Mouse (Mus musculus): ENCODE results near the gene Fads2. TPM values are rescaled to one million over a fixed set of nuclear protein-coding genes. Genes with fewer than 3 reads are reported as not detected.

Gene Fads2
- polyA plus RNA-seq, 1 experiment from 2014 or later = 207 TPM

- Histone ChIP-seq H3K4me3 (no peak overlapping the region), H3K36me3 (peaks cover 27% of the 10 kb centered on the region), H3K4me1 (peaks cover 14% of the 10 kb centered on the region), H3K9me3 (replicated peaks) (no peaks in the 10 kb centered on the region), H3K27ac (replicated peaks) (no peak overlapping the region), H3K27me3 (ENCODE audit: low read depth, poor library complexity, severe bottlenecking) (no peaks in the 10 kb centered on the region)
- DNase-seq (ENCODE audit: low spot score) = no peak
- 76% methylated on average over 11 of the region's 11 CpGs for WGBS
These were observed 43.8 kb downstream of the Fads2 start for GRCm38 (mm10) chr19:10057486-10058351.

GRCm38 (mm10) chr19:10056686-10057085 is 44.9 kb downstream of the Fads2 start:
- no peak for DNase-seq (ENCODE audit: low spot score)
- H3K4me3 ChIP-seq = no peak overlapping the region
- peaks cover 17% of the 10 kb centered on the region for H3K36me3 ChIP-seq
- WGBS = 95% methylated on average over 3 of the region's 3 CpGs
- no peaks in the 10 kb centered on the region for H3K27me3 ChIP-seq (ENCODE audit: low read depth, poor library complexity, severe bottlenecking)
- H3K4me1 ChIP-seq = peaks cover 14% of the 10 kb centered on the region
- H3K9me3 ChIP-seq (replicated peaks) = no peaks in the 10 kb centered on the region
- H3K27ac ChIP-seq (replicated peaks) = no peak overlapping the region

GRCm38 (mm10) chr19:10055783-10056660 is 45.5 kb downstream of the Fads2 start:
- no peaks in the 10 kb centered on the region for H3K27me3 ChIP-seq (ENCODE audit: low read depth, poor library complexity, severe bottlenecking)
- no peak for DNase-seq (ENCODE audit: low spot score)
- H3K36me3 ChIP-seq = peaks cover 10% of the 10 kb centered on the region; the same call in 1 of the 2 replicates
- H3K9me3 ChIP-seq (replicated peaks) = no peaks in the 10 kb centered on the region
- peaks cover 10% of the 10 kb centered on the region for H3K4me1 ChIP-seq
- H3K27ac ChIP-seq (replicated peaks) = no peak overlapping the region; the same call in 1 of the 2 replicates
- 89% methylated on average over 22 of the region's 22 CpGs for WGBS
- no peak overlapping the region for H3K4me3 ChIP-seq

- Histone ChIP-seq H3K27ac (replicated peaks) (no peak overlapping the region), H3K4me1 (peaks cover 8% of the 10 kb centered on the region), H3K9me3 (replicated peaks) (no peaks in the 10 kb centered on the region), H3K27me3 (ENCODE audit: low read depth, poor library complexity, severe bottlenecking) (no peaks in the 10 kb centered on the region), H3K4me3 (no peak overlapping the region), H3K36me3 (peaks cover 9% of the 10 kb centered on the region; the same call in 1 of the 2 replicates)
- 84% methylated on average over 3 of the region's 3 CpGs for WGBS
- DNase-seq (ENCODE audit: low spot score) = no peak
These were observed 46.3 kb downstream of the Fads2 start for GRCm38 (mm10) chr19:10055261-10055660.

GRCm38 (mm10) chr19:10054361-10055075 is 47.0 kb downstream of the Fads2 start:
- Histone ChIP-seq H3K36me3 (peaks cover 9% of the 10 kb centered on the region; the same call in 1 of the 2 replicates), H3K9me3 (replicated peaks) (no peaks in the 10 kb centered on the region), H3K27ac (replicated peaks) (no peak overlapping the region), H3K4me1 (peaks cover 5% of the 10 kb centered on the region; the same call in 1 of the 2 replicates), H3K27me3 (ENCODE audit: low read depth, poor library complexity, severe bottlenecking) (no peaks in the 10 kb centered on the region), H3K4me3 (no peak overlapping the region)
- DNase-seq (ENCODE audit: low spot score) = no peak
- WGBS = 87% methylated on average over 6 of the region's 6 CpGs

GRCm38 (mm10) chr19:10053692-10054260 is 47.8 kb downstream of the Fads2 start:
- Histone ChIP-seq H3K4me3 (no peak overlapping the region), H3K36me3 (peaks cover 9% of the 10 kb centered on the region; the same call in 1 of the 2 replicates), H3K9me3 (replicated peaks) (no peaks in the 10 kb centered on the region), H3K27me3 (ENCODE audit: low read depth, poor library complexity, severe bottlenecking) (no peaks in the 10 kb centered on the region), H3K27ac (replicated peaks) (no peak overlapping the region), H3K4me1 (0 out of 2 replicates have a peak, but pooled peaks cover 2% of the 10 kb centered on the region)
- DNase-seq (ENCODE audit: low spot score) = no peak
- WGBS = 93% methylated on average over 10 of the region's 10 CpGs

- no peaks in the 10 kb centered on the region for H3K9me3 ChIP-seq (replicated peaks)
- WGBS = 89% methylated on average over 4 of the region's 4 CpGs
These were observed 48.8 kb downstream of the Fads2 start for GRCm38 (mm10) chr19:10052698-10053097.

GRCm38 (mm10) chr19:10050438-10050837 is 51.1 kb downstream of the Fads2 start:
- no peaks in the 10 kb centered on the region for H3K9me3 ChIP-seq (replicated peaks)
- no peak overlapping the region for H3K27ac ChIP-seq (replicated peaks)
- DNase-seq (ENCODE audit: low spot score) = no peak
- no peak overlapping the region for H3K4me3 ChIP-seq
- H3K27me3 ChIP-seq (ENCODE audit: low read depth, poor library complexity, severe bottlenecking) = no peaks in the 10 kb centered on the region
- no peaks in the 10 kb centered on the region for H3K4me1 ChIP-seq
- no peaks in the 10 kb centered on the region for H3K36me3 ChIP-seq
- WGBS = 86% methylated on average over 2 of the region's 2 CpGs

More at GRCm38 (mm10) chr19:10052698-10053097, 48.8 kb downstream of the Fads2 start:
- no peak for DNase-seq (ENCODE audit: low spot score)
- Histone ChIP-seq H3K36me3 (peaks cover 7% of the 10 kb centered on the region; the same call in 1 of the 2 replicates), H3K4me3 (no peak overlapping the region), H3K27ac (replicated peaks) (no peak overlapping the region), H3K4me1 (no peaks in the 10 kb centered on the region), H3K27me3 (ENCODE audit: low read depth, poor library complexity, severe bottlenecking) (no peaks in the 10 kb centered on the region)

GRCm38 (mm10) chr19:10049533-10049932 is 52.0 kb downstream of the Fads2 start:
- Histone ChIP-seq H3K27ac (replicated peaks) (no peak overlapping the region), H3K4me1 (no peaks in the 10 kb centered on the region), H3K27me3 (ENCODE audit: low read depth, poor library complexity, severe bottlenecking) (no peaks in the 10 kb centered on the region), H3K4me3 (no peak overlapping the region), H3K9me3 (replicated peaks) (no peaks in the 10 kb centered on the region), H3K36me3 (no peaks in the 10 kb centered on the region)
- DNase-seq (ENCODE audit: low spot score) = no peak

GRCm38 (mm10) chr19:10046983-10047382 is 54.6 kb downstream of the Fads2 start:
- H3K27ac ChIP-seq (replicated peaks) = no peak overlapping the region
- DNase-seq (ENCODE audit: low spot score) = no peak
- H3K36me3 ChIP-seq = no peaks in the 10 kb centered on the region
- no peak overlapping the region for H3K4me3 ChIP-seq
- H3K27me3 ChIP-seq (ENCODE audit: low read depth, poor library complexity, severe bottlenecking) = peaks cover 20% of the 10 kb centered on the region
- WGBS = 75% methylated on average over 3 of the region's 3 CpGs
- H3K4me1 ChIP-seq = peaks cover 9% of the 10 kb centered on the region
- no peaks in the 10 kb centered on the region for H3K9me3 ChIP-seq (replicated peaks)

GRCm38 (mm10) chr19:10046346-10046745 is 55.2 kb downstream of the Fads2 start:
- H3K27ac ChIP-seq (replicated peaks) = no peak overlapping the region
- H3K9me3 ChIP-seq (replicated peaks) = no peaks in the 10 kb centered on the region
- H3K4me1 ChIP-seq = peaks cover 15% of the 10 kb centered on the region
- peaks cover 25% of the 10 kb centered on the region for H3K27me3 ChIP-seq (ENCODE audit: low read depth, poor library complexity, severe bottlenecking)
- 67% methylated on average over 4 of the region's 4 CpGs for WGBS
- no peak overlapping the region for H3K4me3 ChIP-seq
- no peak for DNase-seq (ENCODE audit: low spot score)
- H3K36me3 ChIP-seq = no peaks in the 10 kb centered on the region

GRCm38 (mm10) chr19:10045707-10046106 is 55.8 kb downstream of the Fads2 start:
- peaks cover 21% of the 10 kb centered on the region for H3K4me1 ChIP-seq
- no peak overlapping the region for H3K4me3 ChIP-seq
- WGBS = 85% methylated on average over 2 of the region's 2 CpGs

More at GRCm38 (mm10) chr19:10045707-10046106, 55.8 kb downstream of the Fads2 start:
- Histone ChIP-seq H3K27ac (replicated peaks) (no peak overlapping the region), H3K36me3 (no peaks in the 10 kb centered on the region), H3K9me3 (replicated peaks) (no peaks in the 10 kb centered on the region), H3K27me3 (ENCODE audit: low read depth, poor library complexity, severe bottlenecking) (peaks cover 31% of the 10 kb centered on the region)
- DNase-seq (ENCODE audit: low spot score) = no peak

Measured in midbrain, embryonic 10.5 days (tissue).